Mouse (Mus musculus) splenic B cell, adult 2 months (primary cell): ENCODE measurements around the gene Immp1l.

Experiments
- DNase-seq: peaks from one replicate; pipeline ENCODE4 v3.0.0-alpha.2; 2011; ENCODE audit warnings: low read depth, low spot score
- H3K27me3 ChIP-seq: 2 replicates; pipeline ENCODE4 v1.6.1; 2012; ENCODE audit warnings: mild to moderate bottlenecking, low read length, moderate library complexity, mixed read lengths; ENCODE audit not compliant: control insufficient read depth, poor library complexity, insufficient read depth, severe bottlenecking
- H3K36me3 ChIP-seq: 2 replicates; pipeline ENCODE4 v1.6.1; 2012; ENCODE audit warnings: mild to moderate bottlenecking, low read length, moderate library complexity, mixed read lengths; ENCODE audit not compliant: control insufficient read depth, poor library complexity, insufficient read depth, severe bottlenecking

Immp1l gene

DNA sequence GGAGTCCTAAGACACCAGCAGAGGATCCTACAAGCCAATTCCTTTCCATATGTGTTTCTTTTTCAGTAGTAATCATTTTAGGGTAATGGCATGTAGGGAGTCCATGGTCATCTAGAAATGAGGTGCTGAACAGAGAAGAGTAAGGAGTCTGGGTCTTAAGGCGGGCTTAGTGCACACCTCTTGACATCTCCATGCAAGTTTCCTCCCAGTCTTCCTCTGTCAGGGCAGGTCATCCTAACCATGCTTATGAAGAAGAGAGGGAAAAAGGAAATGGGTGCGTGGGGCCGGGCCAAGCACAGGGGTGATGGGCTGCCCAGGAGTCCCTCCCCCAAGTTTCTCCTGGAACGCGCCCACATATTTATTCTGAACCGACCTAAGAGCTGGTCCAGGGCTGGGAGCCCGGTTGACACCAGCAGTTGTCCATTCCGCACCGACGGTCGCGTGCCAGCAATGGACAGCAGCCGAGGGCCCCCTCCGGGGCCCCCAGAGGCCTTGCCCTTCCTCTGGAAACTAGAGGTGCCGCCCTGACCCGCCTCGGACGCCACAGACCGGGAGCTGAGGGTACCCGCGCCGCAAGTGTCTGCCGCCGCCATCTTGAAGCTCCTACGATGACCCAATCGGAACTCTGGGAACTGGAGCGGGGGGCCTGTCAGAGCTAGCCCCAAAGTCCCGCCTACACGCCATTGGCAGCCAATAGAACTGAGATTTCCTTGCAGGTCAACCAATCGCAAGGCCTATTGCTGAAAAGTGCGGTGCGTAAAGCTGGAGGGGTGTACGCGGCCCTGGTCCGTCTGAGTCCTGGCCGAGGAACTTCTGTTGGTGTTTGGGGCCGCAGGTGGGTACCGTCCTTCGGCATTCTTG is at the start of gene Immp1l, which contains the start of gene Elp4:
Gene Immp1l, plus strand, starts transcription at position 743 of the 861 bp plus-strand sequence.
Gene Elp4, minus strand, starts transcription at position 669 of the 861 bp plus-strand sequence.
- H3K27me3 ChIP-seq, result no peaks in the 10 kb centered on the region
- peak; percentile 97 for DNase-seq
- H3K36me3 ChIP-seq, result no peaks in the 10 kb centered on the region

DNA sequence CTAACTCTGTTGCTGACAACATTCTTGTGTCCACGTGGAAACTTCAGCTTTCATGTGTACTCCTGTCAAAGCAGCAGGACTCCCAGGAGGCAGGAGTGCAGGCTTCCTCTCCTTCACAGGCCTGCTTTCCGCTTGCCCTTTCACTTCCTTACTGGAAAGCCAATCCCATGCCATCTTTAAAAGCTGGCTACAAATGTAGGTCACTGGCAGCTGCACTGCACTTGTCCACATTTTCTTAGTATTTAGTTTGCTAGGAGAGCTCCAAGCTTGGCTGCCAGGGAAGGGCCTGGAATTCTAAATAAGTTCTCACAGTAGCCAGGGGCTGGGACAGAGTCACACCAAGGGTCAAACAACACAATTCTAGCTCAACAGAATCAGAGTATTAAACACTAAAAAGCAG is 49.7 kb upstream of the Immp1l start:
- no peak for DNase-seq
- no peaks in the 10 kb centered on the region for H3K36me3 ChIP-seq
- H3K27me3 ChIP-seq, result no peaks in the 10 kb centered on the region

DNA sequence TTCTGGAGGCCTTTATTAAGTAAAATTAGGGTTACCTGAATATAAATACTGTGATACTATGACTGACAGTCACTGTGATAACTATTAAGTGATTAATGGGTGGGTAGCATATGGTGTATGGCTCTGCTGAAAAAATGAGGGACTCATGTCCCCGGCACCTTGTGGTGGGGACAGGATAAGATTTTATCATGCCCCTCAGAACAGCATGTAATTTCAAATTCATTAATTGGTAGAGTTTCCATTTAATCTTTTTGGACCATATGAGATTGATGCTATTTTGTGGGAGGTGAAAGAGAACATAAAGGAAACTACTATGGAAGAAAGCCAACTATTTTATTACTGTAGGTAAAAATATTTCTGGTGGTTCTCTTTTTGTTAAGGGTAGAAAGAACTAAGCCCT is 31.0 kb upstream of the Immp1l start:
- DNase-seq, result no peak
- Histone ChIP-seq H3K36me3 (no peaks in the 10 kb centered on the region), H3K27me3 (no peaks in the 10 kb centered on the region)

DNA sequence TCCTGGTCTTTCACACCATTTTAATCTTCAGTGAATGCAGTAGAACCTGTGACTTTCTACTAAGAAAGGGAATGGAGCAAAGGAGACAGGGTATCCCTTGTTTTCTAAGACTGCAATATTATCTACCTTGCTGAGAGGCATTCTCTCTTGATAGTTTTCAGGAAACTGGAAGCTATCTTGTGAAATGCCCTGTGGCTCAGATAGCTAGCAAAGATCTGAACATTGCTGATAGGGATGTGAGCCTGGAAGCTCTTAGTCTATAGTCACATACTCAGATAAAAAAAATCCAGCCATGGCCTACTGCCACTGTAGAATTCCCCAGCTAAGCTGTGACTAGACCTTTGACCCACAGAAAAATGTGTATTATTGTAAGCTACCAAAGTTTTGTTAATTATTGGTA is 13.6 kb upstream of the Immp1l start:
- Histone ChIP-seq H3K27me3 (no peaks in the 10 kb centered on the region; the same call in 1 of the 2 replicates), H3K36me3 (no peaks in the 10 kb centered on the region)
- no peak for DNase-seq

DNA sequence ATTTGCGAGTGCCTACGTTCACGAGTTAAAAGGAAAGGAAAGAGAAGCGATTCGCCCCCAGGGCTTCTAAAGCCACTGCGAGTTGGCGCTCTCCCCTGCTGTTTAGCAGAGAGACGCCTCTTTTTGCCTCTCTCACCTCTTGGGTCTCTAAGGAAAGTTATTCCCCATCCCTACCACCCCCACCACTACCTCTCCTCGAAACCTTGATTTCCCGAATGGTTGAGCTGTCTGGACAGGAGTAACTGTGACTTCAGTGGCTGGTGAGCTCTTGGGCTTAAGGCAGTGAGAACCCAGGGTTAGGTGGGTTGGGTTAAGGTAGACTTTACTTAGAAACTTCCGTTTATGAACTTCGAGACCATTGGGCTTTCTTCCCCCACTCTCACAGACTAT is 314 bp downstream of the Immp1l start:
- DNase-seq, result peak; percentile 44
- Histone ChIP-seq H3K36me3 (no peaks in the 10 kb centered on the region), H3K27me3 (no peaks in the 10 kb centered on the region)

DNA sequence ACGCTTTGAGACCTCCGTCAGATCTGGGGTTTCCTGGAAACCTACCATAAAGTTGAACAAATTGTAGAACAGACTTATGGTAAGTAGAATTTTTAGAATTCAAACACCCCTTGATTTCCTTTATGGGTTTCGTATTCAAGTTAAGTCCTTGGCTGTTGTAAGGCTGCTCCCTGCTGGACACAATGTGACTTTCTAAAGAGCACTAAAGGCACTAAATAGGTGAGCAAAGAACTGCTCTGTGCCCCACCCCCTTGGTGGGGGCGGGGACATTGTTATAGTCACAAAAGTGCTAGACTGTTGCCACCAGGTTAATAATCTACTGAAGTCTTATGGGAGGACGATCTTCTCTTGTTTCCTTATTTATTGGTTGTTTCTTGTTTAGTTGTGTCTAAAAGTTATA is 3.9 kb downstream of the Immp1l start:
- H3K27me3 ChIP-seq, result no peaks in the 10 kb centered on the region
- peak; percentile 58 for DNase-seq
- H3K36me3 ChIP-seq, result no peaks in the 10 kb centered on the region

DNA sequence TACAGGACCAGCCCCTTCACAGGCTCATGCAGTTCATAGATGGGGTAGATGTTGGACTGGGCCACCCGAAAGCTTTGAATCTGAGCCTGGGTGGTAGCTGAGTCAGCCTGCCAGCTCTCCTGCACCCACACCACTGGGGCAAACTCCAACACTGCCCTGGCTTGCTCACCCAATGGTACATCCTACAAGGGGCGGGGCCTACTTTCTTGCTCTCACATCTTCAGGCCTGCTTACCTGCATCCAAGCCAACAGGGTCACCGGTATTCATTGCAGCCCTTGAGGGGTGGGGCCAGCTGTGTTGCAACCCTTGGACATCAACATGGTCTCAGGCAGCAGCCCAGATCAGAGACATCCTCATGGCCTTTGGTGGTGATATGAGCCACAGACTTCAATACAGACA is 6.2 kb downstream of the Immp1l start:
- Histone ChIP-seq H3K27me3 (no peaks in the 10 kb centered on the region), H3K36me3 (no peaks in the 10 kb centered on the region)
- DNase-seq, result no peak

DNA sequence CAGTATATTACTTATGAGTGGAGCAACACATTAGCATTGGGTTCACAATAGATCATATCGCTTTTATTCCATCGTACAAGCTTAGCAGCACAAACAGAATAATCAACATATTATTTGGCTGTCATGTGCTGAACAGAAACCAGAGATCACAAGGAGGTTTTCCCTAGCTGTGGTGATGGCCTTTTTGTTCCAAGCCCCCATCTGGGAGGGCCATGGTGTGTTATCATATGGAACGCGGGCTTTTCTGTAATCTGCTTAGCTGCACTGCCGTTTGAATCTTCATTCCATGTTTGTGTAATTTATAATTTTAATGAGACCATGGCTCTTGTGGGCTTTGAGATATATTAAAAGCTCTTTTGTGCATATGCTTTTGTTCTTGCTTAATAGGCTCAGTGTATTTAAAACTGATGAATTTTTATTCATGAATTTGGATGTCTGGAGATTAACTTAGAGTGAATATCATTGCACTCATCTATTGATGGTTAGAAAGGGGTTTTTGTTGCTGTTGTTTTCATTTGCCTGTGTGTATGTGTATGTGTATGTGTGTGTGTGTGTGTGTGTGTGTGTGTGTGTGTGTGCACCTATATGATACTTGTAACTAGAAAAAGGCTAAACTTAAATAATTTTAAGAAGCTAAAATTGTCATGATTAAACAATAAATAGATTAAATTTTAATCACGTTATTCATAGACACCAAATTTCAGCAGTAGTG is 9.4 kb downstream of the Immp1l start:
- Histone ChIP-seq H3K36me3 (no peaks in the 10 kb centered on the region), H3K27me3 (no peaks in the 10 kb centered on the region)
- no peak for DNase-seq

DNA sequence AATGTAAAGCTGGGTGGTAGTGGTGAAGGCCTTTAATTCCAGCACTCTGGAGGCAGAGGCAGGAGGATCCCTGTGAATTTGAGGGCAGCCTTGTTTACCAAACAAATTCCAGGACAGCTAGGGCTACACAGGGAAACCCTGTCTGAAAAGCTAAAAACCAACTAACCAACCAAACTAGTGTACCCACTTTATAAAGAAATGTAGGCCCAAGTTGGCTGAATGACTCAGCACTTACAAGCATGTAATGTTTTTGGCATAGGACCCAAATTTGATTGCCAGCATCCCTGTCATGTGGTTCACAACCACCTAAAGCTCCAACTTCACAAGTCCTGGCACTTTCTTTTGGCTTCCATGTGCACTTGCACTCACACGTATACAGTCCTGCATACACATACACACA is 12.2 kb downstream of the Immp1l start:
- no peaks in the 10 kb centered on the region for H3K36me3 ChIP-seq
- DNase-seq, result no peak
- no peaks in the 10 kb centered on the region for H3K27me3 ChIP-seq

DNA sequence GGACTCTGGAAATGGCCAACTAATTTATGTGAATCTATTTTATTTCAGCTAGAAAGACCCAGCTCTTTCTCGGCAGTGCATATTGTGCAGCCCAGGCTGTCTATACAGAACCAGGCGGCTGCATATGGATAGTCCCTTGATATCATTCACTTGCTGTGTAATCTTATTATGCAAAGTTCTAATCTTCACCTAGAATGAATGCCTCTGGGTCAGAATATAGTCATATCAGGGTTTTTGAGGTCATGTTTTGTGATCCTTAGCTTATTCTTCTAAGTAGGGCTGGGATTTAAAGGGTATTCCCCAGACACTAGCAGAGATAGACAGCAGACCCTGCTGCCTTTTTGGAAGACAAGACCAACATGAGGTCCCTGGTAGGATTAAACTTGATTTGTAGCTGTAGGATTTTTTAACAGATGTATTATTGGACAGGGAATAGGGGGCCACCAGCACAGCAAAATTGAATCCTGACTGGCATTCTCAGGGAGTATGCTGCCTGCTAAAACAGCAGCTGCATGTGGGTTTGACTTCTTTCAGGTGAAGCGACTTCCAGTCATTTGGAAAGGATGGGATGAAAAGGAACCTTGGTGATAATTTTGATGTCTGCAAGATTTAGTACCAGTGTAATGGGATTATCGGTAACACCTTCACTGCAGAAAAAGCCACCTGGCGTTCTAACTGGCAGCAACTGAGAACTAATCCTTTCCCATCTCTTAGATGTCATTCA is 13.3 kb downstream of the Immp1l start:
- H3K36me3 ChIP-seq, result no peaks in the 10 kb centered on the region
- no peak for DNase-seq
- no peaks in the 10 kb centered on the region for H3K27me3 ChIP-seq

DNA sequence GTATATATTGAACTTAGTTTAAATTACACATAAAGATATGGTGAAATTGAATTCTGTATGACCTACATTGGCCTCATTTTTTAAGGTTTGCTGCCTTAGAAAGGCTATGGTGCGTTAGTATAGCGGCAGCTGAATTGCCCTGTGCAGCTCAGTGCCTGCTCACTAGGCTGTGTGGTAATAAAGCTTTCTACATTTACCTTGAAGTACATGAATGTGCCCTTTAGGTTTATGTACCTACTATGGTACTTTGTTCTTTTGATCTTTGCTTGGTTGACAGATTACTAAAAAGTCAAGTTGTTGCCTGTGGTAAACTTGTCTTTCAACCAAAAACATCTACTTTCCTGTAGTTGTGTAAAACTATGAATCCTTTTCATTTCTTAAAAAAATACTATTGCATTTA is 45.7 kb downstream of the Immp1l start:
- no peaks in the 10 kb centered on the region for H3K27me3 ChIP-seq
- no peaks in the 10 kb centered on the region for H3K36me3 ChIP-seq
- no peak for DNase-seq

DNA sequence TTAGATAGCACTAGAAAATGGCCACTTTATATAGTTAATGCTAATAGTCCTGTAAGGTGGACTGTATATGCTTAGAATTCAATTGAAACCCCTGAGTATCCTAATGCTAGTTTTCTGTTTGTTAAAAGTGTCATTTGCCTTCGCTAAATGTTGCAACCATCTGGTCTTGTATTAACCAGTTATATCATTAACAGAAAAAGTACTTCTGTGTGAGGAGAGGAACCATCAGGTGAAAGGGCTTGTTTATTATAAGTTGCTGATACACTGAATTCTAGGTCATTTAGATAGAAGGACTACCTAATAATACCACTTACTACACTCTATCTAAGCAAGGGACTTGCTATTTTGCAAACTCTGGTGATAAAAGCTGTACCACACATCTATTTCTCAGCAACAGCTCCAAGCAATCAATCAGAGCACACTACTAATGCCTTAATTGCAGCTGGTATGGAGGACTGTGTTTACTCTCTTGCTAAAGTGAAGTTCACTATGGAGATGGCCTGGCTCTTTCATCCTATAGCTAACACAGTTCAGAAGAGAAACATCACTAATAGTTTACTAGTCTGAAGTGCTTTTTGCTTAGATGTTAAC is 47.0 kb downstream of the Immp1l start:
- Histone ChIP-seq H3K27me3 (no peaks in the 10 kb centered on the region), H3K36me3 (no peaks in the 10 kb centered on the region)
- no peak for DNase-seq

DNA sequence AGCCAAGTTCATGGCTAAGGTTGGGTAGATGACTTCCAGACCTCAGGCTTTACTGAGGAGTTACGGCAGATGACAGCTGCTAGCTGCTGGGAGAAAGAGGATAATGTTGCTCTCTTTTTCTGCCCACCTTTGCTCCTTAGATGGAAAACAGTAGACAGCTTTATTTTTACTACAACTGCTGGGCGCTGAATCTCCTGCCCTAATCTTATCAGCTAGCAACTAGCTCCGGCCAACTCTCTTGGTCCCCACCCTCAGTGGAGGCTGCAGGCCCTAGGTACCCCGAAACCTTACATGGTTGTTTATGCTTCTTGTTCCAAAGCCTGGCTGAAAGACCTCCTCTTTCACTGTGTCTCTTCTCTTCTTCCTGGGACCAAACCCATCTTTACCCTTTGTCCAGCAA is 49.4 kb downstream of the Immp1l start:
- no peak for DNase-seq
- peaks cover 2% of the 10 kb centered on the region; the same call in 1 of the 2 replicates for H3K36me3 ChIP-seq
- no peaks in the 10 kb centered on the region for H3K27me3 ChIP-seq

DNA sequence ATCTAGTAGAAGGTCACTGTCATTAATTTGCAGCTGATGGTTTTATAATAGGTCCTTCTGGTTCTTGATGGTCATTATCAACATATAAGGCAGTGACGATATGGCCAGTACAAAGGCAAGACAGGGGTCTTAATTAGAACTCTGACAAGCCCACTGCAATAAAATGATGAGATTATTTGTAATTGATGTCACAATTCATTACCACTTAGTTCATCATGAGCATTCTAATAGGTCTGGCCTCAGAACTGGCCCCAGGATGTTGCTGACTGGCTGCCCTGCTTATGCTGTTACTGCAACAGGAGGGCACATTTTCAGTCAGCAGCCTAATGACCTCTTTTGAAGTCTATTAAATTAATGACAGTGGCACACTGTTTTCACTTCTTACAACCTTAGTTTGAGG is 59.0 kb downstream of the Immp1l start:
- Histone ChIP-seq H3K36me3 (peaks cover 4% of the 10 kb centered on the region), H3K27me3 (no peaks in the 10 kb centered on the region)
- DNase-seq, result no peak
